Mouse (Mus musculus): ENCODE measurements around the gene Fam205c. TPM values are rescaled to one million over a fixed set of nuclear protein-coding genes. Genes with fewer than 3 reads are reported as not detected.

The Fam205c gene
- total RNA-seq (2021), result 1 to 10 TPM in 1 of 2 experiments, under 1 TPM in 1; 0.42 to 1.3 TPM

GRCm38 (mm10) chr4:42874134-42874533, at the start of gene Fam205c:
Gene Fam205c (minus strand): TSS chr4:42874234.
- intact Hi-C loops (cut with DNase I), result no loop called here
- no peak for DNase-seq

GRCm38 (mm10) chr4:42922461-42922860, 48.4 kb upstream of the Fam205c start:
- intact Hi-C loops (cut with DNase I), result no loop called here
- DNase-seq, result no peak

- no peak for DNase-seq
- intact Hi-C loops (cut with DNase I), result no loop called here
Observed at GRCm38 (mm10) chr4:42922056-42922455, 48.0 kb upstream of the Fam205c start.

- intact Hi-C loops (cut with DNase I), result no loop called here
Observed at GRCm38 (mm10) chr4:42921536-42921935, 47.5 kb upstream of the Fam205c start.

GRCm38 (mm10) chr4:42920726-42921125, 46.7 kb upstream of the Fam205c start:
- no peak for DNase-seq
- intact Hi-C loops (cut with DNase I), result no loop called here

More at GRCm38 (mm10) chr4:42921536-42921935, 47.5 kb upstream of the Fam205c start:
- DNase-seq, result no peak

- peak; percentile 11 for DNase-seq
- intact Hi-C loops (cut with DNase I), result no loop called here
Observed at GRCm38 (mm10) chr4:42917402-42917774, 43.4 kb upstream of the Fam205c start.

- DNase-seq, result peak; percentile 22
- intact Hi-C loops (cut with DNase I), result no loop called here
Observed at GRCm38 (mm10) chr4:42916617-42917401, 42.8 kb upstream of the Fam205c start, which contains the start of gene Phf24. Gene Phf24 (plus strand): TSS chr4:42916660.

- no peak for DNase-seq
- intact Hi-C loops (cut with DNase I), result no loop called here
Observed at GRCm38 (mm10) chr4:42915966-42916365, 41.9 kb upstream of the Fam205c start.

- intact Hi-C loops (cut with DNase I), result no loop called here
- no peak for DNase-seq
Observed at GRCm38 (mm10) chr4:42915311-42915710, 41.3 kb upstream of the Fam205c start.

GRCm38 (mm10) chr4:42913391-42913790, 39.4 kb upstream of the Fam205c start:
- intact Hi-C loops (cut with DNase I), result no loop called here
- DNase-seq, result no peak

- intact Hi-C loops (cut with DNase I), result no loop called here
- no peak for DNase-seq
Observed at GRCm38 (mm10) chr4:42904966-42905365, 30.9 kb upstream of the Fam205c start.

- intact Hi-C loops (cut with DNase I), result no loop called here
- DNase-seq, result no peak
Observed at GRCm38 (mm10) chr4:42904523-42904922, 30.5 kb upstream of the Fam205c start.

GRCm38 (mm10) chr4:42903942-42904341, 29.9 kb upstream of the Fam205c start:
- DNase-seq, result no peak
- intact Hi-C loops (cut with DNase I), result no loop called here

GRCm38 (mm10) chr4:42902730-42903129, 28.7 kb upstream of the Fam205c start:
- DNase-seq, result no peak
- intact Hi-C loops (cut with DNase I), result no loop called here

GRCm38 (mm10) chr4:42902174-42902573, 28.1 kb upstream of the Fam205c start:
- peak; percentile 37 for DNase-seq

GRCm38 (mm10) chr4:42900878-42901277, 26.8 kb upstream of the Fam205c start:
- no peak for DNase-seq
- intact Hi-C loops (cut with DNase I), result no loop called here

More at GRCm38 (mm10) chr4:42902174-42902573, 28.1 kb upstream of the Fam205c start:
- intact Hi-C loops (cut with DNase I), result no loop called here

GRCm38 (mm10) chr4:42898914-42899313, 24.9 kb upstream of the Fam205c start:
- intact Hi-C loops (cut with DNase I), result no loop called here
- no peak for DNase-seq

- intact Hi-C loops (cut with DNase I), result no loop called here
- no peak for DNase-seq
Observed at GRCm38 (mm10) chr4:42895118-42895517, 21.1 kb upstream of the Fam205c start.

- intact Hi-C loops (cut with DNase I), result no loop called here
- no peak for DNase-seq
Observed at GRCm38 (mm10) chr4:42891176-42891575, 17.1 kb upstream of the Fam205c start.

GRCm38 (mm10) chr4:42888806-42889205, 14.8 kb upstream of the Fam205c start:
- DNase-seq, result no peak
- intact Hi-C loops (cut with DNase I), result no loop called here

- intact Hi-C loops (cut with DNase I), result no loop called here
- DNase-seq, result no peak
Observed at GRCm38 (mm10) chr4:42886926-42887325, 12.9 kb upstream of the Fam205c start.

GRCm38 (mm10) chr4:42880677-42880948, 6.6 kb upstream of the Fam205c start:
- DNase-seq, result no peak
- intact Hi-C loops (cut with DNase I), result no loop called here

Measured in left cerebral cortex, postnatal 4 days (tissue).